Mouse (Mus musculus) MEL-GATA-1-ER (cell line): ENCODE results near the gene Gm7879.
"Not testable (repeated sequence)": the region's sequence is repeated elsewhere in the genome, so short reads cannot be mapped to it uniquely, and the experiment has no call there.

Experiments
- DNase-seq: peaks from one replicate; pipeline ENCODE4 v3.0.0-alpha.2; 2012; ENCODE audit warnings: low read depth; ENCODE audit errors: extremely low read depth

The Gm7879 gene

DNA sequence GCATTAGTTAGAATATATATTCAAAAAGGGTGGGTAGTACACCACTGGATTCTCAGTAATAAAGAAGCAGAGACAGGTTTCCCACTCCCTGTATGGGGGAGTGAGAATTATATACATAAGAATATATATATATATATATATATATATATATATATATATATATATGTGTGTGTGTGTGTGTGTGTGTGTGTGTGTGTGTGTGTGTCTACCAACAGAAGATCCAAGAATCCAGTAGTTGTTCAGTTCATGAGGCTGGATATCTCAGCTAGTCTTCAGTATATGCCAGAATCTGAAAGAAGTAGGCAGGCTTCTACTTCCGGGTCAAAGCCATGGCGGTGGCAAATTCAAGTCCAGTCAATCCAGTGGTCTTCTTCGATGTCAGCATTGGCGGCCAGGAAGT is at the start of gene Gm7879:
Gene Gm7879 (plus strand): TSS at position 301 of the 400 bp plus-strand sequence.
- not testable (repeated sequence) for DNase-seq

DNA sequence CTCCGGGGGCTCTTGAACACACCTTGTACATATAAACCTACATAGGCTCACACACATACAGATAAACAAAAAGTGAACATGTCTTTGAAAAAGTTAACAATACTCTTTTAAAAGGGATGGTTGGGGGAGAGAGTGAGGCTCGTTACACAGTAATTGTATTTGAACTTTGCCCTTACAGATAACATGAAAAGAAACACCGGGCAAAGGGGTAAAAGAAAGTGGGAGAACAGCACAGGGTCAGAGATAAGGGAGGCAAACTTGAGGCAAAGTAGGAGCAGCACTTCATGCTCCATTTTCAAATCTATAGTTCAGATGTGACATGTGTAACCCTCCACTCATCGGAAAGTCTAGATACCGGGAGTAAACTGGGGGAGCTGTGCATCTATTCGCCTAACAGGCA is 49.3 kb upstream of the Gm7879 start:
- DNase-seq, result no peak

DNA sequence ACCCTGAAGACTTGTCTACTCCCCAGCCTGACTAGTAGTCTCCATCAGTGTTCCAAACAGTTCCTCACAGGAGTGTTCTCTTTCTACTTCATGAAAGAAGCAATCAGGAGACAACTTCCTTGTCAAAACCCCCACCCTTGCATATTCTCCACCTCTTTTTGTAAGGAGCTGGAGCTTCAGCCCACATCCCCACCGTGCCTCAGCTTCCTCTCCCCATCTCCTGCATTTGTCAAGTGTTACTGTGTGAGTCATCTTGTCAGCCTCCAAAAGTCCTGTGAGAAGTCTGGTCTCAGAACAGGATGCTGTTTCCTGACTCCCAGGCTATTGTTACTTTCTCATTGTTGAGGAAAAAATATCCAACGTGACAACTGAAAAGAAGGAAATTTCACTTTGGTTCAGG is 47.6 kb upstream of the Gm7879 start:
- DNase-seq, result no peak

- DNase-seq, result no peak
Observed at GRCm38 (mm10) chr5:43868253-43868652, 44.7 kb upstream of the Gm7879 start, which contains the start of gene Cd38. TSS of gene Cd38 (plus strand) at chr5:43868553.

GRCm38 (mm10) chr5:43868711-43869600 is 44.0 kb upstream of the Gm7879 start:
- DNase-seq, result peak; percentile 54

DNA sequence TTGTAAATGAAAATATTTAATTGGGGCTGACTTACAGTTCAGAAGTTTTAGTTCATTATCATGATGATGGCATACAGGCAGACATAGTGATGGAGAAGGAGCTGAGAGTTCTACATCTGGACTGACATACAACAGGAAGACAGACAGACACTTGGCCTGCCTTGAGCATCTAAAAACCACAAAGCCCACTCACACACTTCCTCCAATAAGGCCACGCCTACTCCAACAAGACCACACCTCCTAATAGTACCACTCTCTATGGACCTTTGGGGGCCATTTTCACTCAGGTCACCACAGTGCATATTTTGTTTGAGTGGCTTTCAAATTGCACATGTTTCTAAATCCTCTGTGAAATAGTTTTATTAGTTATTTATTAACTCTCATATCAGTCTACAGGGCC is 41.1 kb upstream of the Gm7879 start:
- DNase-seq, result no peak

- no peak for DNase-seq
Observed at GRCm38 (mm10) chr5:43872652-43873051, 40.3 kb upstream of the Gm7879 start.

GRCm38 (mm10) chr5:43882034-43882433 is 30.9 kb upstream of the Gm7879 start:
- no peak for DNase-seq

GRCm38 (mm10) chr5:43885060-43885820 is 27.7 kb upstream of the Gm7879 start:
- peak; percentile 28 for DNase-seq

- DNase-seq, result no peak
Observed at GRCm38 (mm10) chr5:43892386-43892785, 20.6 kb upstream of the Gm7879 start.

DNA sequence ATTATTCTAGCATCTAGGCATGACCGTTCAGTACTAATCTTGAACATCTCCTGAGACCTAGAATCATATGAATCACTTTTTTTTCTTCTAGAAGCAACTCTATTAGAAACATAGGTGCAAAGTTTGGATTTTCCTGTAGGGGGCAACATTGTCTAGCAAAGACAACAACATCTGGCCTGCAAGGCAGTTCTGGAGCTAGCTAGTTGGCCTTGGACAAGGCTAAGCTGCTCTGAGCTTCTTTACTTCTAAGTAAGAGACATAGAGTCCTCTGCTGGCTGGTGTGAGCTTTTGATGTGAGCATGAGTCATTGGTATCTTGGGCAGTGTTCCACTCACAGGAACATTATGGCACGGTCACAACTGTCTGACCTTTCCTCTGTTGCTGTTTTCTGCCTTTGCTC is 18.8 kb upstream of the Gm7879 start:
- DNase-seq, result peak; percentile 48

DNA sequence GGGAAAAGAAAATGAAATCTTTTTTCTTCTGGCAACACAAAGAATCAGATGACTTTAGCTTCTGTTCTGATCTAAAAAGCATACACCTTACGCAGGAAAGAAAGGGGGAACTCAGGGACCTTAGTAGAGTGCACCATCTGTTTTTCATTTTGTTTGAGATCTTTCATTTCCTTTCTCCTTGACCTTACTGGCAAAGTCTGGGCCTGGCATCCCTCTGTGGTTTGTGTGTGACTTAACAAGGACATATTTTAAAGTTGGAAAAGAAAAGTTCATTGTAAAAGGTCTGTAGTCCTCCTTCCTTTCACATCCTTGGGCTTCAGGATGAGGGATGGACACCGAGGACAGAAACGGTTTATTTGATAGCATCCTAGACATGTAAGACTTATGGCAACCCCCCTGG is 17.0 kb upstream of the Gm7879 start:
- DNase-seq, result no peak

GRCm38 (mm10) chr5:43904685-43905084 is 8.3 kb upstream of the Gm7879 start:
- no peak for DNase-seq

DNA sequence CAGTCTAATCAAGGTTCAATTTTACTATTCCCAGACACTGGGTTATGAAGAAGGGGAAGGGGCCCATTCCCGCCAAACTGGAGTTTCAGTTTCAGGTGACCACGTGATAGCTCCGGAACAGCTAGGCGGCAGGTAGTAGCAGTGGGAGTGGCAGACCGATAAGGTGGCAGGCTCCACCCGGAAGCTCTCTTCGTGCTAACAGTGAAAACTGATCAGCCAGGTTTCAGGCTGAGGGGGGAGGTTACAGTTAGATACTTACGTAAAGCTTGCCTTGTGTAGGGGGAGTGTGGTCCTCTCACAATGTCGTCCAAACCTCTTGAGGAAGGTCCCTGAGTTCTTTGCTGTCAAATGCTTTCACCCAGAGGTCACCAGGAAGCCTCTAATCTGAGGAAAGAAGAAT is 3.7 kb upstream of the Gm7879 start:
- DNase-seq, result no peak

DNA sequence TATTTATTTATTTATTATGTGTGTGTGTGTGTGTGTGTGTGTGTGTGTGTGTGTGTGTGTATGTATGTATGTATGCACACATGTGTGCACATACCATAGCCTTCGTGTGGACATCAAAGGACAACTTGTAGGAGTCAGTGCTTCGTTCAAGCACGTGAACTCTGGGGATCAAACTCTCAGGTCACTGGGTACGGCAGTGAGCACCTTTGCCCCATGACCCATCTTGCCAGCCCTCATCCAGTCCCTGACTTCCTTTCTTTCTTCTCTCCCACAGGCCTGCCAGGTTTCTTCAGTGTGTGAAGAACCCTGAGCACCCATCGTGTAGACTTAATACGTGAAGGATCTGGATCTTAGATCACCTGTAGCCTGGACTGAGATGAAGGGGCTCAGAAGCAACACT is 2.9 kb upstream of the Gm7879 start:
- DNase-seq, result no peak

DNA sequence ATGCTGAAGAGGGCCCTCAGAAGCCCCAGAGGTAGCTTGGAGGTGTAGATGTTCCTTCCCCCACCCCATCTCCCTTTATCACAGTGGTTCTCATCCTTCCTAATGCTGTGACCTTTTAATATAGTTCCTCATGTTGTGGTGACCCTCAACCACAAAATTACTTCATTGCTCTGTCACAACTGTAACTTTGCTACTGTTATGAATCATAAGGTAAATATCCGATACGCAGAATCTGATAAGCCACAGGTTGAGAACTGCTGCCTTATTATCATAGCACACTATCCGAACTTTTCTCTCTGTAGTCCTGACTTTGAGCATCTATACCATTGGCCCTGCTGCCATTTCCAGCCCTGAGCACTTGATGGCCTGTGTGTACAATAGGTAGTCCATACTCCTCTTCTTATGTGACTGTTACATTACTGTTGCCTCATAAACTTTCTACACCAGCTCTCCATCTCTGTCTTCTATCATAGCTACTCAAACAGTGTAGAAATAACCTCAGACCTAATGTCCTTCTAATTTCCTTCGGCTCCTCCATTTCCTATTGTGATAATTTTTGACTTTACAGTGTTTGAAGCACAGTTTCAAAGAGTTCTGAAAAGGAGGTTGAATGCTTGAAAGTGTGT is 2.4 kb downstream of the Gm7879 start:
- no peak for DNase-seq

DNA sequence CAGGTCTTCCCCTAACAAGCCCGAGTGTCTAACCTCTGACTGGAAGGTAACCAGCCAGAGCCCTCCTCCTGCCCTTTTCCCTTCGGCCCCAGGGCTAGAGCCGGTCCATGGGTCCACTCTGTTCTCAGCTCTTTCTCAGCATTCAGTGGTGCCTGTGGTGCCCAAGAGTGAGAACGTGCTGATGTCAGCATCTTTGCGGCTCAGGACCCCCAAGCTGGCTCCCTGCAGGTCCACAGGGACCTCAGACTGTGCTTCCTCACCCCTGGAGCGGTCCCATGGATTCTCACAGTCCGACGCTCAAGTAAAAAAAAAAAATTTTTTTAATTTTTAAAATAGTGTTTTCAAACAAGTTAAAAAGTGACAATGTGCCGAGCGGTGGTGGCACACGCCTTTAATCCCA is 8.9 kb downstream of the Gm7879 start:
- DNase-seq, result no peak

DNA sequence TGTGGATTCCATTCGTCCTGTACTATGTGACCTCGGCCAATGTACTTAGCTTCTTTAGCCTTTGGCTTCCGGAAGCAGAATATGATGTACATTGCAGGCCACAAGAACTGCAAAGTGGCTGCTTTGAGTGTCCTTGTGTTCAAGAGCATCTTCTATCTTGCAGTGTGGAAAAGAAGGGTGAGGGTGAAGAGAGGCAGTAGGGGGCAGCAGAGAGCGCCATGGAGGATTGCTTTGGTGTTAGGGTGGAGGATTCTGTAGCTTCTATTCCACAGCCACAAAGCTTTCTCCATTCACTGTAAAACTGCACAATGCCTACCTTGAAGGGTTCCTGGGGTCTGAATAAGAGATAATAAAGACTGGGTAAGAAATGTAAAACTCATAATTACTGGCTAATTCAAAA is 11.0 kb downstream of the Gm7879 start:
- DNase-seq, result peak; percentile 10

DNA sequence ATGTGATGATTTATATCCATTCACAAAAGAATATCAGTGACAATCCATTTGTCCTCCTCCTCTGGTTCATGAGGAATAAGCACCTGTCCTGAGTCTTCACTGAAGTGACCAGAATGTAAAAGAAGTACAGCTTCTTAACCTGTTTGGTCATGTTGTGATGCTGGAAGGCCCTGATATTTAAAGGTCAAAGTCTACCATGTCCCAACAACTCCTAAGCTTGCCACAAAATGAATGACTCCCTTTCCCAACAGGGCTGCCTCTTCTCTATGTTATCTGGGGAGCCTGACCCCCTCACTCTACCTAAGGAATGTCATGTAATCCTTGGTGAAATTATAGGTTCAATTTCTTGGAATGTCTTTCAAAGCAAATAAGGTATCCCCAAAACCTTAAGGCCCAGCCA is 14.8 kb downstream of the Gm7879 start:
- no peak for DNase-seq

- no peak for DNase-seq
Observed at GRCm38 (mm10) chr5:43933269-43933668, 20.3 kb downstream of the Gm7879 start.

DNA sequence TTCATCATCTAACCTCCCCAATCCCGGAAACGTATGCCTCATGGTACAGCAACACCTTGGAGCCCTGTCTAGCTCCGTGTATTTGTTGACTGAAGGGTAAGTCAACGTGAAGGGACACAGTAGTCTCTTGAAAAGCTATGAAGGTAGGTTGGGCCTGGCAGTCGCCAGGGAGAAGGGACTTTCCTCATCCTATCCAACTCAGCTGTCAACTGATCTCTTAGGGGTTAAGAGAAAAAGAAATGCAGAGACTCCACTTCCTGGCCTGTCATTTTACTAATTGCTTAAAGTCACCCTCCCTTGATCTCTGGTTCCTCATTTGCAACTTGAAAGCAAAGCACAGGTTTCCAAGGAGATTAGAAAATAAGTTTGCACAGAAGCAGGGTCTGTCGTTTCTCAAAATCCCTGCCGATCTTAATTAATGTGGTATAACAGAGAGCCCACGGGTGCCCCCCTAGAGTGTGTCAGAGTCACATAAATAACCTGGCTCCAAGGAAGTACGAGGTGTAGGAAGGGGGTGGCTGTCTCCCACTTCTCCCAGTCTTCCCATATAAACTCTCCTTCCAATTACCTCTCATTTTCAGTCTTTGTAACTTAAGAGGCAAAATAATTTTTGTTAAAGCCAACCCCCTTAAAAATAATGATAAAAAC is 34.5 kb downstream of the Gm7879 start:
- no peak for DNase-seq
